Mouse (Mus musculus) skeletal muscle tissue, adult 2 months (tissue): Measurements from ENCODE around the gene Spns1.
"Not testable (repeated sequence)": the region's sequence is repeated elsewhere in the genome, so short reads cannot be mapped to it uniquely, and the experiment has no call there.

Experiments used
- DNase-seq: peaks from one replicate; pipeline ENCODE4 v3.0.0-alpha.2; 2012; ENCODE audit warnings: low read depth, low spot score

Gene Spns1

GRCm38 (mm10) chr7:126377278-126378158 lies at the start of gene Spns1:
Gene Spns1 (minus strand): TSS chr7:126377450.
- DNase-seq, result peak; percentile 96

- DNase-seq, result no peak
Measured at GRCm38 (mm10) chr7:126424161-126424560, 46.9 kb upstream of the Spns1 start.

GRCm38 (mm10) chr7:126421756-126422155 lies 44.5 kb upstream of the Spns1 start:
- DNase-seq, result no peak

- no peak for DNase-seq
Measured at GRCm38 (mm10) chr7:126418496-126418895, 41.2 kb upstream of the Spns1 start.

GRCm38 (mm10) chr7:126417606-126418005 lies 40.4 kb upstream of the Spns1 start:
- DNase-seq, result no peak

- DNase-seq, result no peak
Measured at GRCm38 (mm10) chr7:126417045-126417444, 39.8 kb upstream of the Spns1 start.

GRCm38 (mm10) chr7:126416615-126417014 lies 39.4 kb upstream of the Spns1 start:
- no peak for DNase-seq

GRCm38 (mm10) chr7:126414725-126415124 lies 37.5 kb upstream of the Spns1 start, which contains the start of gene Cd19:
Gene Cd19 (minus strand): TSS chr7:126414889.
- no peak for DNase-seq

- DNase-seq, result no peak
Measured at GRCm38 (mm10) chr7:126411061-126411460, 33.8 kb upstream of the Spns1 start.

- DNase-seq, result no peak
Measured at GRCm38 (mm10) chr7:126408686-126409085, 31.4 kb upstream of the Spns1 start.

- DNase-seq, result not testable (repeated sequence)
Measured at GRCm38 (mm10) chr7:126402518-126402917, 25.3 kb upstream of the Spns1 start.

GRCm38 (mm10) chr7:126399548-126399947 lies 22.3 kb upstream of the Spns1 start:
- peak; percentile 42 for DNase-seq

- DNase-seq, result no peak
Measured at GRCm38 (mm10) chr7:126397822-126398221, 20.6 kb upstream of the Spns1 start.

GRCm38 (mm10) chr7:126397221-126397620 lies 20.0 kb upstream of the Spns1 start:
- no peak for DNase-seq

- DNase-seq, result peak; percentile 98
Measured at GRCm38 (mm10) chr7:126396298-126397119, 19.3 kb upstream of the Spns1 start, which contains the start of gene Nfatc2ip. Gene Nfatc2ip (minus strand): TSS chr7:126396737.

- not testable (repeated sequence) for DNase-seq
Measured at GRCm38 (mm10) chr7:126392086-126392884, 15.0 kb upstream of the Spns1 start.

- DNase-seq, result no peak
Measured at GRCm38 (mm10) chr7:126388185-126388584, 10.9 kb upstream of the Spns1 start.

- no peak for DNase-seq
Measured at GRCm38 (mm10) chr7:126383565-126383964, 6.3 kb upstream of the Spns1 start.

- no peak for DNase-seq
Measured at GRCm38 (mm10) chr7:126376903-126377277, 360 bp downstream of the Spns1 start.

- no peak for DNase-seq
Measured at GRCm38 (mm10) chr7:126375012-126375411, 2.2 kb downstream of the Spns1 start.

- DNase-seq, result no peak
Measured at GRCm38 (mm10) chr7:126374526-126374925, 2.7 kb downstream of the Spns1 start.
